Mouse (Mus musculus) G1E (cell line): ENCODE data around the gene Fam83f.

Source experiments
- CTCF ChIP-seq: IDR thresholded peaks from 2 replicates; pipeline ENCODE4 v1.5.1; 2012; ENCODE audit warnings: low read depth, low read length, inconsistent platforms, mixed read lengths
- TAL1 ChIP-seq: conservative IDR thresholded peaks from 2 replicates; pipeline ENCODE4 v1.6.1; 2012; ENCODE audit warnings: low read depth, low read length, inconsistent platforms, mixed read lengths

GRCm38 (mm10) chr15:80710608-80711363 lies 39.1 kb downstream of the Fam83f start, which contains the start of gene Tnrc6b:
- no peak for TF ChIP-seq CTCF
- TF ChIP-seq TAL1, result no peak
